Mouse (Mus musculus) spleen, adult 2 months (tissue): ENCODE data around the gene Pbx4.

Experiments
- CTCF ChIP-seq: fragments of 200-500 bp; IDR thresholded peaks from 2 replicates; pipeline ENCODE4 v1.5.1; 2011; ENCODE audit warnings: mild to moderate bottlenecking, inconsistent platforms; ENCODE audit not compliant: insufficient read depth, insufficient read length, insufficient replicate concordance; ENCODE audit errors: extremely low read depth
- POLR2A ChIP-seq: fragments of 200-500 bp; IDR thresholded peaks from 2 replicates; pipeline ENCODE4 v1.6.1; 2011; ENCODE audit warnings: low read depth, low read length, inconsistent platforms

- TF ChIP-seq CTCF: no peak
- no peak for TF ChIP-seq POLR2A
Measured at GRCm38 (mm10) chr8:69877992-69878391, 45.7 kb downstream of the Pbx4 start.
